Mouse (Mus musculus) ES-Bruce4 (cell line): Measurements from ENCODE around the gene Tgfbr3l.

ENCODE experiments used
- CTCF ChIP-seq: IDR thresholded peaks from one replicate; pipeline ENCODE4 v1.8.1; 2011; ENCODE audit warnings: low read depth, low read length
- EP300 ChIP-seq: IDR thresholded peaks from 2 replicates; pipeline ENCODE4 v1.6.1; 2011; ENCODE audit warnings: low read depth, low read length; ENCODE audit not compliant: insufficient read depth
- POLR2A ChIP-seq: IDR thresholded peaks from one replicate; pipeline ENCODE4 v1.8.1; 2011; ENCODE audit warnings: low read length; ENCODE audit not compliant: insufficient read depth

DNA sequence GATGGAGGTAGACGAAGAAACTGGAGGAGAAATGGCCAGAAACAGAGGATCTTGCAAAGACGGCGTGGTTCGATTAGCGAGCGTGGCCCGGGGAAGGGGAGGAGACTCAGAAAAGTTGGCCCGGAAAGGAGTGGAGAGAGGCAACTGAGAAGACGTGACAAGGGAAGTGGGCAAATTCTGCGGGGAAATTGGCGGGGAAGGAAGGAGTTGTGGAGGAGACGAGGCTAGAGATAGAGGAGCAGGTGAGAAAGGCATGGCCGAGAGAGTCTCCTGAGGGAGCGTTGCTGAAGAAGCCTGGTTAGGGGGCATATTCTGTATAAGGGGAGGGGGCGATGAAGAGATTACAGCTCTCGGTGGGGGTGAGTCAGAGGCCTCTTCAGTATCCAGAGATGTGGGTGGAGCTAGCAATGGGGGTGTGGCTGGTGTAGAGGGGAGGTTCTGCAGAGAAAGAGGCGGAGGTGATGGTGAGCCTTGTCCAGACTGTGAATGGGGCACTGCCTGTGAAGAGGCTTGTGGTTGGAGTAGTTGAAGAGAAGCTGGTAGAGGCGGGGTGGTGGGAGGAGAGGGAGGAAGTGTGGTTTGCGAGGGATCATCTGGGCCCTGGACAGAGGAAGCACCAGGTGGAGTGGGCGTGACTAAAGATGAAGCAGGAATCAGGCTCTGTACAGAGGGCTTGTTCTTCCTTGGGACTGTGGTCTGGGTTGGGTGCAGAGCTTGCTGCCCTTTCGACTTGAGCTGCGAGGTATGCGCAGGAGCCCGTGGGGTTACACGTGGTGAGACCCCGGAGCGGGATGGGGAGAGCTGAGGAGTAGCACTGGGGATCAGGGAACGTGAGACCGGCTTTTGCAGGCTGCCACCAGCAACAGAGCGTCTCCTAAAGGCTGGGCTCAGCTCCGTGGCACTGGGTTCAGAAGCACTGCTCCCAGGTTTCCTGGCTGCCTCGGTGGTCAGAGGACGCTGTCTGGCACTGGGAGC is 33.7 kb upstream of the Tgfbr3l start:
- TF ChIP-seq POLR2A = no peak
- TF ChIP-seq CTCF = no peak
- no peak for TF ChIP-seq EP300
